Mouse (Mus musculus) spleen, adult 12 weeks (tissue): Measurements from ENCODE around the gene Coa7.
"Not testable (repeated sequence)": the region's sequence is repeated elsewhere in the genome, so short reads cannot be mapped to it uniquely, and the experiment has no call there.

ENCODE experiments used
- DNase-seq: peaks from one replicate; pipeline ENCODE4 v3.0.0; 2022; ENCODE audit warnings: low spot score

Gene Coa7

GRCm38 (mm10) chr4:108344631-108345083, 16.7 kb downstream of the Coa7 start:
- DNase-seq = no peak

- DNase-seq = no peak
Observed at GRCm38 (mm10) chr4:108345826-108346225, 17.9 kb downstream of the Coa7 start.

- DNase-seq = no peak
Observed at GRCm38 (mm10) chr4:108347111-108347510, 19.2 kb downstream of the Coa7 start.

GRCm38 (mm10) chr4:108348256-108348875, 20.4 kb downstream of the Coa7 start:
- no peak for DNase-seq

- no peak for DNase-seq
Observed at GRCm38 (mm10) chr4:108349064-108349463, 21.1 kb downstream of the Coa7 start.

- DNase-seq = no peak
Observed at GRCm38 (mm10) chr4:108349836-108350547, 22.1 kb downstream of the Coa7 start.

- no peak for DNase-seq
Observed at GRCm38 (mm10) chr4:108350819-108351218, 22.9 kb downstream of the Coa7 start.

- not testable (repeated sequence) for DNase-seq
Observed at GRCm38 (mm10) chr4:108353591-108353990, 25.7 kb downstream of the Coa7 start.

- no peak for DNase-seq
Observed at GRCm38 (mm10) chr4:108357458-108357857, 29.5 kb downstream of the Coa7 start.

- no peak for DNase-seq
Observed at GRCm38 (mm10) chr4:108358498-108358897, 30.6 kb downstream of the Coa7 start.

- DNase-seq = no peak
Observed at GRCm38 (mm10) chr4:108360136-108361055, 32.5 kb downstream of the Coa7 start.

- no peak for DNase-seq
Observed at GRCm38 (mm10) chr4:108362321-108363261, 34.7 kb downstream of the Coa7 start.

GRCm38 (mm10) chr4:108363355-108364110, 35.6 kb downstream of the Coa7 start:
- no peak for DNase-seq

GRCm38 (mm10) chr4:108364111-108364476, 36.2 kb downstream of the Coa7 start:
- no peak for DNase-seq

GRCm38 (mm10) chr4:108369254-108369653, 41.3 kb downstream of the Coa7 start:
- DNase-seq = no peak

- DNase-seq = no peak
Observed at GRCm38 (mm10) chr4:108370409-108370808, 42.5 kb downstream of the Coa7 start.

- no peak for DNase-seq
Observed at GRCm38 (mm10) chr4:108371421-108371820, 43.5 kb downstream of the Coa7 start.

- no peak for DNase-seq
Observed at GRCm38 (mm10) chr4:108372166-108372565, 44.2 kb downstream of the Coa7 start.

GRCm38 (mm10) chr4:108379476-108379875, 51.5 kb downstream of the Coa7 start:
- no peak for DNase-seq

GRCm38 (mm10) chr4:108380146-108380545, 52.2 kb downstream of the Coa7 start:
- no peak for DNase-seq
